In genomic region chr5:72723429-72723828, GRCm38 (mm10) we compare ENCODE assay signal across 28 mouse cellular contexts. TPM values are rescaled to one million over a fixed set of nuclear protein-coding genes. Genes with fewer than 3 reads are reported as not detected.
DNase-seq lines count a peak whose midpoint lies in the region; ATAC-seq lines count a peak whose summit lies in the region.
"Had no signal": no experiment of that assay in that cellular context is flagged by ENCODE, and none has a peak within 500 bp of the region (broad histone marks: within the 10 kb centered on the region; RNA-seq: fewer than 3 reads in every experiment).

No protein-coding gene starts in this region.

- no peaks in the 10 kb centered on the region for H3K9me3 ChIP-seq in heart, embryonic 12.5 days (replicated peaks)
- H3K9me3 ChIP-seq in hindbrain, embryonic 12.5 days (replicated peaks): no peaks in the 10 kb centered on the region
- H3K9me3 ChIP-seq: embryonic facial prominence, embryonic 10.5 days; embryonic facial prominence, embryonic 13.5 days; forebrain, embryonic 12.5 days; forebrain, embryonic 15.5 days; G1E; heart, embryonic 10.5 days; hindbrain, embryonic 13.5 days had no signal

- DNase-seq in A20 (ENCODE audit: low read depth, low spot score) (peak; percentile 33), liver (no peak)
- no peak for DNase-seq in urinary bladder, postnatal 10 days (ENCODE audit: low spot score)
- DNase-seq: adrenal gland, adult 8-10 months; adrenal gland, postnatal 25 days; cerebellum, adult 18-20 months; cerebellum, adult 9-10 months; cerebellum, postnatal 14 days; embryo, embryonic 11 days; gastrocnemius, postnatal 25 days; heart, adult 2 months had no signal

- H3K9ac ChIP-seq in heart, embryonic 12.5 days: no peak overlapping the region
- no peak overlapping the region for H3K9ac ChIP-seq in hindbrain, embryonic 12.5 days
- H3K9ac ChIP-seq: embryonic facial prominence, embryonic 13.5 days; forebrain, embryonic 12.5 days; forebrain, embryonic 15.5 days; hindbrain, embryonic 13.5 days had no signal

- H3K4me2 ChIP-seq in heart, embryonic 12.5 days: no peak overlapping the region
- H3K4me2 ChIP-seq in hindbrain, embryonic 12.5 days (replicated peaks): no peak overlapping the region
- H3K4me2 ChIP-seq: embryonic facial prominence, embryonic 13.5 days; forebrain, embryonic 12.5 days; forebrain, embryonic 15.5 days; hindbrain, embryonic 13.5 days had no signal

- ATAC-seq in common myeloid progenitor, adult 5-6 weeks (replicated peaks; ENCODE audit: low read depth, poor library complexity, severe bottlenecking): peak; percentile 87
- ATAC-seq in heart, embryonic 12.5 days (ENCODE audit: insufficient number of reproducible peaks, low FRiP score): no peak
- ATAC-seq in hindbrain, embryonic 12.5 days (ENCODE audit: low FRiP score): no peak
- ATAC-seq: forebrain, embryonic 15.5 days; hindbrain, embryonic 16.5 days; inflammation-experienced regulatory T-cells, adult 6 months; intestine, embryonic 16.5 days had no signal

- H3K79me2 ChIP-seq in macrophage (ENCODE audit: inconsistent target): no peaks in the 10 kb centered on the region

- H3K27ac ChIP-seq in macrophage: peak overlapping the region; percentile 68
- no peak overlapping the region for H3K27ac ChIP-seq in heart, embryonic 12.5 days (ENCODE audit: poor library complexity, severe bottlenecking)
- H3K27ac ChIP-seq in hindbrain, embryonic 12.5 days: no peak overlapping the region
- H3K27ac ChIP-seq: embryonic facial prominence, embryonic 10.5 days; embryonic facial prominence, embryonic 13.5 days; forebrain, embryonic 12.5 days; forebrain, embryonic 15.5 days; heart, adult 2 months; heart, embryonic 10.5 days; hindbrain, embryonic 13.5 days had no signal

- no peaks in the 10 kb centered on the region for H3K27me3 ChIP-seq in heart, embryonic 12.5 days (replicated peaks)
- no peaks in the 10 kb centered on the region for H3K27me3 ChIP-seq in hindbrain, embryonic 12.5 days
- H3K27me3 ChIP-seq: embryonic facial prominence, embryonic 13.5 days; forebrain, embryonic 12.5 days; forebrain, embryonic 15.5 days; hindbrain, embryonic 13.5 days had no signal

- no peak overlapping the region for H3K4me3 ChIP-seq in macrophage (ENCODE audit: inconsistent target)
- H3K4me3 ChIP-seq in heart, embryonic 12.5 days: no peak overlapping the region
- H3K4me3 ChIP-seq in hindbrain, embryonic 12.5 days: no peak overlapping the region
- H3K4me3 ChIP-seq: embryonic facial prominence, embryonic 10.5 days; embryonic facial prominence, embryonic 13.5 days; erythroblast, embryonic 14.5 days; forebrain, embryonic 12.5 days; forebrain, embryonic 15.5 days; heart, adult 2 months; heart, embryonic 10.5 days; hindbrain, embryonic 13.5 days had no signal

- no peaks in the 10 kb centered on the region for H3K4me1 ChIP-seq in heart, embryonic 12.5 days (replicated peaks)
- no peaks in the 10 kb centered on the region for H3K4me1 ChIP-seq in hindbrain, embryonic 12.5 days
- H3K4me1 ChIP-seq: embryonic facial prominence, embryonic 10.5 days; embryonic facial prominence, embryonic 13.5 days; forebrain, embryonic 12.5 days; forebrain, embryonic 15.5 days; heart, embryonic 10.5 days; hindbrain, embryonic 13.5 days had no signal

- no peaks in the 10 kb centered on the region for H3K36me3 ChIP-seq in macrophage (ENCODE audit: inconsistent target)
- no peaks in the 10 kb centered on the region for H3K36me3 ChIP-seq in heart, embryonic 12.5 days
- H3K36me3 ChIP-seq in hindbrain, embryonic 12.5 days: no peaks in the 10 kb centered on the region
- H3K36me3 ChIP-seq: embryonic facial prominence, embryonic 10.5 days; embryonic facial prominence, embryonic 13.5 days; forebrain, embryonic 12.5 days; forebrain, embryonic 15.5 days; G1E; heart, embryonic 10.5 days; hindbrain, embryonic 13.5 days had no signal

- 0% methylated on average over 2 of the region's 2 CpGs for WGBS in macrophage (ENCODE audit: missing documents)
- 48% methylated on average over 2 of the region's 2 CpGs for WGBS in heart, embryonic 12.5 days
- 80% methylated on average over 2 of the region's 2 CpGs for WGBS in hindbrain, embryonic 12.5 days

RNA-seq across cellular contexts. Expression of gene Txk, which starts 29.1 kb away (rescaled TPM):
- total RNA-seq in common myeloid progenitor, adult 5-6 weeks (2017): 2.5 and 3.1 TPM in 2 replicates
- total RNA-seq in macrophage (2018; cell fraction: chromatin; rRNA removed): 10 to 100 TPM in 10 of 26 experiments, 1 to 10 TPM in 16; 2.0 to 22.4 (median 7.5) TPM
- under 1 TPM; 0.03 to 0.77 (median 0.22) TPM for total RNA-seq in macrophage (2018; cell fraction: cytosol; rRNA removed)
- total RNA-seq in macrophage (2018; cell fraction: nucleus; rRNA removed): 10 to 100 TPM in 5 of 26 experiments, 1 to 10 TPM in 21; 1.2 to 19.6 (median 6.6) TPM
- polyA plus RNA-seq in macrophage (2018): 0.06 to 0.37 TPM (median 0.27 TPM) in 3 replicates
- polyA plus RNA-seq in heart, embryonic 12.5 days (2016; fragmentation: Nextera tagmentation; extraction: Ambion mirVana): not detected in 2 replicates
- polyA plus RNA-seq in hindbrain, embryonic 12.5 days (2016; fragmentation: Nextera tagmentation; extraction: Ambion mirVana): 0.12 TPM in 1 of 2 replicates, not detected in the other
- total RNA-seq: adrenal gland, postnatal 25 days; gastrocnemius, adult 8-10 months had no signal
- polyA plus RNA-seq: embryonic facial prominence, embryonic 10.5 days; erythroblast, embryonic 14.5 days; forebrain, embryonic 12.5 days; forebrain, embryonic 15.5 days; G1E; heart, embryonic 10.5 days; heart, postnatal 0 days had no signal
